Mouse (Mus musculus) left cerebral cortex, postnatal 14 days (tissue): ENCODE measurements at regions not wholly inside any gene's neighbourhood (a gene's known extent, or its start where the extent isn't known, plus 50 kb on each side); places are given as distances from the start of the nearest gene placed in this dataset.

ENCODE experiments used
- DNase-seq, 2 experiments: peaks; one replicate each; pipeline ENCODE4 v3.0.0; 2021 to 2022; ENCODE audit warnings: low spot score in 2 of 2, mixed read lengths in 1 of 2
- intact Hi-C: fragments of 180-260 bp; cut with DNase I; formaldehyde crosslinking; loops from one replicate; pipeline ENCODE4 v1.15.1; 2025

GRCm38 (mm10) chr5:85729613-85730012, 335.8 kb downstream of the Cenpc1 start:
- no peak for DNase-seq
- intact Hi-C loops: no loop called here

- intact Hi-C loops: no loop called here
- DNase-seq: no peak
Observed at GRCm38 (mm10) chr5:85707345-85707744, 358.0 kb downstream of the Cenpc1 start.

- no peak for DNase-seq
- intact Hi-C loops: no loop called here
Observed at GRCm38 (mm10) chr5:85706598-85706997, 358.8 kb downstream of the Cenpc1 start.

- intact Hi-C loops: no loop called here
- no peak for DNase-seq
Observed at GRCm38 (mm10) chr5:85706084-85706483, 359.3 kb downstream of the Cenpc1 start.

DNA sequence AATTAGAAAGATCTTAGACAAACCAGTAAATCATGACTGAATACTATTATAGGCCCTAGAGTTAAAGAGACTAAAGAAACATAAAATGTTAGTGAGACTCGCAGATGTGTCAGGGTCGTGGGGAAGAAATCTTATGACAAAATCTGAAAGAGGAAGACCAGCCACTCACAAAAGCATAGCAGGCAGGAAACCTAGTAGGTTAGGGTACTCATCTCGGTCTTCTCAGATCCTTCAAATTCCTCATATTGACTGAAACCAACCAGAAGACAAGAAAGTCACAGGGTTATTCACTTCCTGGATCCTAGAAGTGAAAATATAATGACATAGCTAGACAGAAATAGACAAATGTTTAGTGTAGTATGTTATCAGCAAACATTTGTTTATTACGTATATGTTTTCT, 387.5 kb downstream of the Cenpc1 start:
- no peak for DNase-seq
- intact Hi-C loops: no loop called here

DNA sequence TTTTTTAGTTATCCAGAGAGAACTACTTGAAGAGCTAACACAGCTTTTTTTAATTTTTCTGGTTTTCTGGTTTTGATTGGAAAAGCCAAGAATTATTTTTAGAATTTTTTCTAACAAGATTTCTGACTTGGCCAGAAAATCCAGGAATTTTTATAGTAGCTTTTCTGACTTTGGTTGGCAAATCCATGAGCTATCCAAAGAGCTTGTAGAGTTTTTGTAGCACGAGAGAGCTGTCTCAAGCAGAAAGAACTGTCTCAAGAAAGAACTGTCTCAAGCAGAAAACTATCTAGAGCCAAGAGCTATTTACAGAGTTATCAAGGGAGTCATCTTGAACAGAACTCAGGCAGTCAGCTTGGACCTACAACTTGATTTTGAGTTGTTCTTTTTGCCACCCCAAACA, 394.3 kb downstream of the Cenpc1 start:
- intact Hi-C loops: no loop called here
- no peak for DNase-seq

- intact Hi-C loops: no loop called here
- DNase-seq: no peak
Observed at GRCm38 (mm10) chr5:85661487-85661886, 403.9 kb downstream of the Cenpc1 start.

GRCm38 (mm10) chr5:85621078-85621477, 444.3 kb downstream of the Cenpc1 start:
- DNase-seq: no peak
- intact Hi-C loops: no loop called here

DNA sequence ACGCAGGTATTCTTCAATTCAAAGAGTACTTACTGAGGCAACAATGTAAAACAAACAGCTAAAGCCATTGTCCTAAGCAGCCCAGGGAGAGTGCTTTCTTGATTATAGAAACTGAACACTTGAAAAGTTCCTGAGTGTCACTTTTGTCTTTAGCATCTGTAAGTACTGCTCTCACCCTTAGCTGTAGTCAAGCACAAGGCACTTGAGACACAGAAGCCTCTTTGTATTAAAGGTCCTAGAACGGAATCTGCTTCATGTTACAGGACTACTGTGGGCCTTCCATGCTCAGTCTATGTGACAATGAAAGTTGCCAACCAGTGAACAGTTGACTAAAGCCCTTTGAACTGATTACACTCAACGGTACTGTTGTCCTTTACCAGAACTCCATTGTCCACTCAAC, 450.6 kb downstream of the Cenpc1 start:
- DNase-seq: no peak
- intact Hi-C loops: no loop called here

DNA sequence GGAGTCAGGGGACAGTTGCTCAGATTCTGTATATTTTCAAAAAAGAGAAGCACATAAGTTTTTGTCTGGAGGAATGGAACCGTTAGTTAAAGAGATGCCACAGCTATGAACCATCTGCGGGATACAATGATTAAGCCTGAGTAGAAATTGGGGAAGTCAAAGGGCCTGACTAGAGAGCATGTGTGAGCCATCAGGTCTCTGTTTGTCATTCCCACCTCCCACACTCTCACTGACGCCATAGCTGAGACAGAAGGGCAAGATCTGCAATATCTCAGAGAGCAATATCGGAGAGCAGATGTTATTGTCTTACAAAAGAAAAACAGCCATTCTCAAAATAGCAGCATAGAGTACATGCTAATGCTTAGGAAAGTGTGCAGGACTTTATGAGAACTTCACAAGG, 452.8 kb downstream of the Cenpc1 start:
- intact Hi-C loops: no loop called here
- no peak for DNase-seq

DNA sequence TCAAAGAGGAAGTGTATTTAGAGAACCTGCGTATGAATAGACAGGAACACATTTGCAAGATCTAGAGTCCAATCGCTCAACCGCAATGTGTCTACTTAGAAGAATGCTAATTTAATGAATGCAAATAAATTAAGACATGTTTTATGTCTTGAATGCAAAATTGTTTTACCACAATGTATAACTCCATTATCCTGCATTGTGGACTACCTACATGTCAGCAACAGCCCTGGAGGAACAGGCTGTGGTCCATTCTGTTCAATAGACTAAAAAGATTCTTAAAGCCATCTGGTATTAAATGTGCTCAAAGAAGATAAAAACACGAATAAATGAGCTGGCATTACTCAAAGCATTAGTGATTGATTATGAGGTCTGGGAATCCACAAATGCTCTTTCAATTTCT, 456.3 kb downstream of the Cenpc1 start:
- no peak for DNase-seq
- intact Hi-C loops: no loop called here

DNA sequence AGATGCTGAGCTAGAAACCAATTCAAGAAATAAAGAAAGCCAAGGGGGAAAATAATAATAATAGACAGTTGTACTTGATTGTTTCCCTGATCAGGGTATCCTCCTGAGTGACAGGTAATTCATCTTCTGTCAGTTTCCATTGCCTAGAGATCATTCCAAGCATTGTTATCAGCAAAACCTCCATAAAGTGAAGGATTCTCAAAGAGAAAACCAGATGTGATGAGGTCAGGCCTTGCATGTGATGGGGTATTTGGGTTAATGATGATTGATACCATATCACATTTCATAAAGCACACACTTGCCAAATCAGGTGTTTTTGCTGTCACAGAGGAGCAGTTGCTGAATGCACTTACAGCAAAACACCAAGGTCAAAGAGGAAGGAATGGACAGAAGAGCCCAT, 467.2 kb downstream of the Cenpc1 start:
- intact Hi-C loops: no loop called here
- DNase-seq: no peak

DNA sequence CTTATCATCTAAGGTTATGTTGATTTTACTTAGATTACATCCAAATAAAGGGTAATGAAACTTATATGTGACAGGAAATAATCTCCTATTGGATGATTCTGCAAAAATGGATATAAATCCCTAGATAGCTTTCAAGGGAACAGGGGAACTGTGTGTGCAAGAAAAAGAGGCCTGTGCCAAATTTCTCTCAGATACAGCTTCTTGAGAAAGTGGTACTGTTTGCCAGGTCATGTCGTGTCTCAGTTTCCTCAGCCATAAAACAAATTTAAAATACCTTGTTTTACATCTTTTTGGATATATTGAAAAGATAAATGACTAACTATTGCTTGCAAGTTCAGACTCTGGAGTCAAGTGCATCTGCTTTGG, 470.3 kb downstream of the Cenpc1 start:
- intact Hi-C loops: no loop called here
- DNase-seq: no peak

DNA sequence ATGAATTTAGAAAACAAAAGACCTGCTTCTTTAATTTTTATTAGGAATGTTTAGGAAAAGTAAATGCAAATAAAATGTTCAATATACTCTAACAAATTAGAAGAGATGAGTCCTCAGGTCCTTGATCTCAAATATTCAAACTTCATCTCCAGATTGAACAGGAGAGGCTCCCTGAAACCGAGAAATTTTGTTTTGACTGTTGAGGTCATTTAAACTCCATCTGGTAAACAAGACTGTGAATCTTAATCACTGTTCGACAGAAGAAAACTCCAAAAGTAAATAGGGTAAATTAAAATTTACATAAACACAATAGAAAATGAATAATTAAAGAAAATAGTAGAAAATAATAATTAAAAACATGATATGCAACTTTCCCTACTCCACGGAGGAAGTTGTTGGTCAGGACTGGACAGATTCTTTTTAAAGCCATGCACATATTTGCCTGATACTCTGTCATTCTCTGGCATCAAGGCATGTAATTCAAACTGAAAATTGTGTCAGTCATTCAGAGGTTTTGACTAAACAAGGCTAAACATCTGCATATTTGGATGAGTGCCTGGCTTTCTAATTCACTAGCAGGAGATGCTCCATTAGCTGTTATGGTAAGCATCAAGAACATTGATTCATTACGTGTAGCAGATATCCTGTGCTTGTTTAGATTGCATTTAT, 470.8 kb downstream of the Cenpc1 start:
- DNase-seq: no peak

DNA sequence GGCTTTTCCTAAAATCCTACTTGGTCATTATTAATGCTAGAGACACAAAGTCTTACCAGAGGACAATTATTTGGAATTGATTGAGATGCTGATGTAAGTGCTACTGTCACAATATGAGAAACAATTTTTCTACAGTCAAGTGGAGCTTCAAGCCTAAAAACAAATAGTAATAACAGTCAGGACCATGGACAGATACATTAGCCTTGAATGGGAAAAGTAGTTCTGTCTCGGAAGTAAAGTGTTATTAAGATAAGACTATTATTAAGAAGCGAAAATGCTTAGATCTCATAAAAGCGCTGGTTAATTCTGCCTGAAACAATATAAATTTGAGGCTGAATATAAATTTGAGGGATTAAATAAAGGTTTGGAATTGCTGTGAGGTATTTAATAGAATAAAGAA, 473.1 kb downstream of the Cenpc1 start:
- DNase-seq: no peak
- intact Hi-C loops: no loop called here

More for the DNA sequence above, 470.8 kb downstream of the Cenpc1 start:
- intact Hi-C loops: no loop called here

DNA sequence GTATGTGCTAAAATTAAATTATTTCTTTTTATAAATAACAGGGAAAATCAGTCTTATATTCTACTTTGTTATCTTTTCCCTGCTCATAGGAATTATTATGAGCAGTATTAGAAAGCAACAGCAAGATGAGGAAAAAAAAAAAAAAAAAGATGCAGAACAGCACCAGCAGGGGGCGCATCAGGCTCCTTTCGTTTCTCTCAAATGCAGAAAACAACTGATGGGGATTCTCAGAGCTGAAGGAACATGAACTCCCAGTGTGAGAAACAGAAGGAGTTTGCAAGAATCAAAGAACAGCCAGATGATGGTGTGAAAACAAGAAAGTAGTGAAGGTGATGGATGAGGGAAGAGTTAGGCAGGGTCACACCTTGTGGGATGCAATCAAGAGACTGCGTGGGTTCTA, 478.7 kb downstream of the Cenpc1 start:
- intact Hi-C loops: loop anchor here (2.0 kb wide), 1 partner anchor 350 kb away; no protein-coding TSS in a partner anchor
- DNase-seq: peak in 1 of 2 experiments; percentile 23

- DNase-seq: no peak
- intact Hi-C loops: no loop called here
Observed at GRCm38 (mm10) chr5:85572531-85572930, 492.9 kb downstream of the Cenpc1 start.

DNA sequence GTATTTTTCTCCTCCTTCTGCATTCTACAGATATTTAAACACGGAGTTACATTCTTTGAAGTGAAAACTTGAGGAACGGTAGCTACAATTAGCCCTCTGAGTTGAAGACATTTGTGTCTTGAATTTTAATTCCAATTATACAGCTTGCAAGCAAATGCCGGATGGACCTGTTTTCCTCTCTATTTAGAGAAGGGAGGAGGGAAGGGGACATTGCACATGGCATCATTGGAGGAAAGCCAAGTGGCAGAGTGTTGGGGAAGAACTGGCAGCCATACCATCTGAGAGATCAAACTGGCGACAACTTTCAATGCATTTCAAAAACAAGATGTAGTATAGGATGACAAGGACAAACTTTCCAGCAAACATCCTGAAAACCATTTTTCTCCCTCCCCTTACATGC, 493.4 kb downstream of the Cenpc1 start:
- DNase-seq: peak; percentile 11 to 32
- intact Hi-C loops: no loop called here

GRCm38 (mm10) chr5:85571381-85571780, 494.0 kb downstream of the Cenpc1 start:
- intact Hi-C loops: no loop called here
- peak; percentile 6 to 11 for DNase-seq

- peak in 1 of 2 experiments; percentile 7 for DNase-seq
- intact Hi-C loops: no loop called here
Observed at GRCm38 (mm10) chr5:85536329-85536728, 529.1 kb downstream of the Cenpc1 start.

GRCm38 (mm10) chr5:85525385-85526194, 539.8 kb downstream of the Cenpc1 start:
- intact Hi-C loops: no loop called here
- no peak for DNase-seq
